Mouse (Mus musculus): ENCODE results near the gene Mipep. TPM values are rescaled to one million over a fixed set of nuclear protein-coding genes. Genes with fewer than 3 reads are reported as not detected.

Mipep gene
- polyA plus RNA-seq, 1 experiment from 2014 or later, result 20.5 TPM

DNA sequence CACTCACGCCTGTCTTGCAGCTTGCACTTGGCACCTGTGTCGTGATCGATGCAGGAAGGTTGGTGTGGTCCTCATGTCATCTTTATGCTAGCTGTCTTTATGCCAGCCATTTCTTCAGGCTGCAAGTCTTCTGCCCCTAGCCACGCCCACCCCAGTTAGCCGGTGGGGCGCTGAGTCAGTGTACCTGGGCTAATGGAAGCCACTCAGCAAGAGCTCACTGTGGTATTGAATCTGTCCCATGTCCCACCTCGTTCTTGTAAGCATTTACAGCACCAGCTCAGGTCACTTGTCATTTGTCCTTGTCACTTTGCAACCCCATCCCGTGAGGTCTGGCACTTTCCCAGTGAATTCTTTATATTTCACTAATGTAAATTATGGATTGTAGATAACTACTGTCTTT lies 43.3 kb upstream of the Mipep start:
- H3K9me3 ChIP-seq (ENCODE audit: control insufficient read depth, low read length), result no peaks in the 10 kb centered on the region
- no peak for ATAC-seq
- H3K4me3 ChIP-seq (replicated peaks; ENCODE audit: low read length), result no peak overlapping the region
- 48% methylated on average over 8 of the region's 8 CpGs for WGBS
- H3K4me1 ChIP-seq (replicated peaks; ENCODE audit: control insufficient read depth, insufficient read depth, low read length), result peaks cover 51% of the 10 kb centered on the region
- no peak overlapping the region for H3K9ac ChIP-seq (replicated peaks; ENCODE audit: low read depth, low read length)
- H3K36me3 ChIP-seq (ENCODE audit: control insufficient read depth, insufficient read depth), result no peaks in the 10 kb centered on the region
- no peak overlapping the region for H3K4me2 ChIP-seq (ENCODE audit: low read length)
- no peaks in the 10 kb centered on the region for H3K27me3 ChIP-seq (replicated peaks; ENCODE audit: control insufficient read depth, insufficient read depth, low read length)
- peak overlapping the region; percentile 69 for H3K27ac ChIP-seq (ENCODE audit: low read length)

DNA sequence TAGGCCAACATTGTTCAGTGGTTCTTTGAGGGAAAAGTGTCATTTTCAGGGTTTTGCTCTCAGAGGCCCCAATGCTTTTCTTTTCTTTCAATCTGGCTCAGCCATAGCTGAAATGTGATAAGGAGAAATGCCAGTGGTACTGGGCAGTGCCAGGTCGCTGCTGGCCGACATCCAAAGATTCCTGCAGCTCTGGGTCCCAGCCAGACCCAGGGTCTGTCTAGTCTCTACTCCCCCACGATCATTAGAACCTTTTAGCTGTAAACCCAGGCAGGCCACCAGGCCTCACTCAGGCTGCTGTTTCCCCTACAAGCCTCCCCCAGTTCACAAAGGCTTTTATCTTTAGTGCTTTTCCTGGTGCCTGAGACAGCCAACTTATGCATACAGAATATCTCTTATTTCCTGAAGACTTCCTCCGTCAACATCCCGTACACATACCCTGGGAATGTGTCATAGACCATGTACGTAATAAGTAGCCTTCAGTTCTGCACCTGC lies 42.8 kb upstream of the Mipep start:
- peak; percentile 40 for ATAC-seq
- H3K27ac ChIP-seq (ENCODE audit: low read length), result peak overlapping the region; percentile 69
- WGBS, result 26% methylated on average over 6 of the region's 6 CpGs
- H3K4me3 ChIP-seq (replicated peaks; ENCODE audit: low read length), result no peak overlapping the region
- H3K4me2 ChIP-seq (ENCODE audit: low read length), result no peak overlapping the region
- no peaks in the 10 kb centered on the region for H3K27me3 ChIP-seq (replicated peaks; ENCODE audit: control insufficient read depth, insufficient read depth, low read length)
- H3K9ac ChIP-seq (replicated peaks; ENCODE audit: low read depth, low read length), result 0 out of 2 replicates have a peak overlapping the region, but pooled peaks have one; percentile 10
- peaks cover 46% of the 10 kb centered on the region for H3K4me1 ChIP-seq (replicated peaks; ENCODE audit: control insufficient read depth, insufficient read depth, low read length)
- H3K36me3 ChIP-seq (ENCODE audit: control insufficient read depth, insufficient read depth), result no peaks in the 10 kb centered on the region
- H3K9me3 ChIP-seq (ENCODE audit: control insufficient read depth, low read length), result no peaks in the 10 kb centered on the region

- H3K9me3 ChIP-seq (ENCODE audit: control insufficient read depth, low read length), result no peaks in the 10 kb centered on the region
- H3K9ac ChIP-seq (replicated peaks; ENCODE audit: low read depth, low read length), result no peak overlapping the region
- no peak for ATAC-seq
- H3K4me2 ChIP-seq (ENCODE audit: low read length), result no peak overlapping the region
- H3K4me1 ChIP-seq (replicated peaks; ENCODE audit: control insufficient read depth, insufficient read depth, low read length), result peaks cover 31% of the 10 kb centered on the region
- no peak overlapping the region for H3K27ac ChIP-seq (ENCODE audit: low read length)
- H3K4me3 ChIP-seq (replicated peaks; ENCODE audit: low read length), result no peak overlapping the region
- no peaks in the 10 kb centered on the region; the same call in 1 of the 2 replicates for H3K36me3 ChIP-seq (ENCODE audit: control insufficient read depth, insufficient read depth)
- 68% methylated on average over 9 of the region's 9 CpGs for WGBS
- no peaks in the 10 kb centered on the region for H3K27me3 ChIP-seq (replicated peaks; ENCODE audit: control insufficient read depth, insufficient read depth, low read length)
Measured at GRCm38 (mm10) chr14:60743681-60744080, 40.7 kb upstream of the Mipep start.

DNA sequence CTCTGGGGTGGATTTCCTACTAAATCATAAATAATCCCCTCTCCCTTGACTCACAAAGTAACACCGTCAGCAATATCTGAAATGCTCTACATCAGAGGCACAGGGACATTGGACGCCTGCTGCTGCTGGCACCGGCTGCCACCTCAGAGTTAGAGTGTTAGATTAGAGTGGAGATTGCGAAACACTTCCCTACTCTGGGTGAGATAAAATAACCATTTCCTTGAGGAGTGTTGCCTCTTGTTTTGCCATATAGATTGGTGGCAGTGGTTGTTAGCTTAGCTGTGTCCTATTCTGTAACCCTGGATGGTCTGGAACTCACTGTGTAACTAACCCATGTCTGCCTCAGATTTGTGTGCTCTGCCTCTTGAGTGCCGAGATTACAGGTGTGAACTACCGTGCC lies 39.2 kb upstream of the Mipep start:
- WGBS, result 83% methylated on average over 6 of the region's 6 CpGs
- Histone ChIP-seq H3K27ac (ENCODE audit: low read length) (no peak overlapping the region), H3K4me1 (replicated peaks; ENCODE audit: control insufficient read depth, insufficient read depth, low read length) (peaks cover 22% of the 10 kb centered on the region), H3K4me3 (replicated peaks; ENCODE audit: low read length) (no peak overlapping the region), H3K27me3 (replicated peaks; ENCODE audit: control insufficient read depth, insufficient read depth, low read length) (no peaks in the 10 kb centered on the region), H3K36me3 (ENCODE audit: control insufficient read depth, insufficient read depth) (no peaks in the 10 kb centered on the region; the same call in 1 of the 2 replicates), H3K9ac (replicated peaks; ENCODE audit: low read depth, low read length) (no peak overlapping the region), H3K4me2 (ENCODE audit: low read length) (no peak overlapping the region), H3K9me3 (ENCODE audit: control insufficient read depth, low read length) (no peaks in the 10 kb centered on the region)
- no peak for ATAC-seq

- Histone ChIP-seq H3K4me3 (replicated peaks; ENCODE audit: low read length) (no peak overlapping the region), H3K27ac (ENCODE audit: low read length) (no peak overlapping the region), H3K9ac (replicated peaks; ENCODE audit: low read depth, low read length) (no peak overlapping the region), H3K27me3 (replicated peaks; ENCODE audit: control insufficient read depth, insufficient read depth, low read length) (no peaks in the 10 kb centered on the region), H3K36me3 (ENCODE audit: control insufficient read depth, insufficient read depth) (no peaks in the 10 kb centered on the region; the same call in 1 of the 2 replicates), H3K4me1 (replicated peaks; ENCODE audit: control insufficient read depth, insufficient read depth, low read length) (peaks cover 13% of the 10 kb centered on the region), H3K4me2 (ENCODE audit: low read length) (no peak overlapping the region), H3K9me3 (ENCODE audit: control insufficient read depth, low read length) (no peaks in the 10 kb centered on the region)
- no peak for ATAC-seq
- WGBS, result 97% methylated on average over 10 of the region's 10 CpGs
Measured at GRCm38 (mm10) chr14:60746141-60746540, 38.2 kb upstream of the Mipep start.

DNA sequence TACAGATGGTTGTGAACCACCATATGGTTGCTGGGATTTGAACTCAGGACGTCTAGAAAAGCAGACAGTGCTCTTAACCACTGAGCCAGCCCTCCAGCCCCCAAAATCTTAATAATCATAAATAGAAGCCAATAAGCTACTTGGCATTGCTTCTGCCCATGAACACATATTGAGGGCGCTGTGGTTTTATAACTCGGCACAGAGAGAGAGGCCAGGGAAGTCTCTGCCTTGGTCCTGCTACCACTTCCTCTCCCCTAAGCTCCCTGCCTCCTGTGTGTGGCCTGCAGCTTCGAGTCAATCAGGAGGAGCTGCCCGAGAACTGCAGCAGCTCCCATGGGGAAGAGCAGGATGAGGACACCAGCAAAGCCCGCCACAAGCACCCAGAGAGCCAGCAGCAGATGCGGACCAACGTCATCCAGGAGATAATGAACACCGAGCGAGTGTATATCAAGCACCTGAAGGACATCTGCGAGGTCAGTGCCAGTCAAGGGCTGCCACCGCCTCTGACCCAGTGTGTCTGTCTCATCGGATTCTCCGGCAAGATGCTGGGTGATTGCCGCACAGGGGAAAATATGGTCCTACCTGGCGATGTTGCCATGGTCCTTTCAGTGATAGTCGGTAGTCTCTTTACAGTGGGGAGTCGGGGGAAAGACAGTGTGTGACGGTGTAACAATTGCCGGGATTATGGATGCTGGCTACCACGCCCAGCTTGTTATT lies 37.1 kb upstream of the Mipep start:
- H3K9ac ChIP-seq (replicated peaks; ENCODE audit: low read depth, low read length), result no peak overlapping the region
- no peaks in the 10 kb centered on the region; the same call in 1 of the 2 replicates for H3K36me3 ChIP-seq (ENCODE audit: control insufficient read depth, insufficient read depth)
- no peaks in the 10 kb centered on the region for H3K27me3 ChIP-seq (replicated peaks; ENCODE audit: control insufficient read depth, insufficient read depth, low read length)
- no peaks in the 10 kb centered on the region for H3K9me3 ChIP-seq (ENCODE audit: control insufficient read depth, low read length)
- WGBS, result 91% methylated on average over 21 of the region's 21 CpGs
- H3K4me2 ChIP-seq (ENCODE audit: low read length), result no peak overlapping the region
- no peak overlapping the region for H3K27ac ChIP-seq (ENCODE audit: low read length)
- H3K4me3 ChIP-seq (replicated peaks; ENCODE audit: low read length), result no peak overlapping the region
- ATAC-seq, result no peak
- H3K4me1 ChIP-seq (replicated peaks; ENCODE audit: control insufficient read depth, insufficient read depth, low read length), result peaks cover 1% of the 10 kb centered on the region

DNA sequence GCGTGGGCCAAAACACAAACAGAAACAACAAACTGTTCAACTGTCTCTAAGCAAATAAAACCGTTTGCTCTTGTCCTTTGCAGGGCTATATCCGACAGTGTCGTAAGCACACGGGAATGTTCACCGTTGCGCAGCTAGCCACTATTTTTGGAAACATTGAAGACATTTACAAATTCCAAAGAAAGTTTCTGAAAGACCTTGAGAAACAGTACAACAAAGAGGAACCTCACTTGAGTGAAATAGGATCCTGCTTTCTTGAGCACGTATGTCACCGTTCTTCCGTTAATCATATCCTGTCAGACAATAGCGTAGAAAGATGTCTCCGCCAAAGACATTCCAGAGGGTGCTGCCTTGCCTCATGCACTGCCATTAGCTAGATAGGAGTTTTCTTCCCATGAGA lies 34.5 kb upstream of the Mipep start:
- no peak overlapping the region for H3K4me2 ChIP-seq (ENCODE audit: low read length)
- peaks cover 14% of the 10 kb centered on the region for H3K4me1 ChIP-seq (replicated peaks; ENCODE audit: control insufficient read depth, insufficient read depth, low read length)
- WGBS, result 86% methylated on average over 12 of the region's 12 CpGs
- H3K9me3 ChIP-seq (ENCODE audit: control insufficient read depth, low read length), result no peaks in the 10 kb centered on the region
- no peak overlapping the region for H3K9ac ChIP-seq (replicated peaks; ENCODE audit: low read depth, low read length)
- no peaks in the 10 kb centered on the region for H3K27me3 ChIP-seq (replicated peaks; ENCODE audit: control insufficient read depth, insufficient read depth, low read length)
- H3K36me3 ChIP-seq (ENCODE audit: control insufficient read depth, insufficient read depth), result no peaks in the 10 kb centered on the region; the same call in 1 of the 2 replicates
- no peak overlapping the region for H3K4me3 ChIP-seq (replicated peaks; ENCODE audit: low read length)
- ATAC-seq, result no peak
- no peak overlapping the region for H3K27ac ChIP-seq (ENCODE audit: low read length)

- Histone ChIP-seq H3K4me1 (replicated peaks; ENCODE audit: control insufficient read depth, insufficient read depth, low read length) (peaks cover 14% of the 10 kb centered on the region), H3K27me3 (replicated peaks; ENCODE audit: control insufficient read depth, insufficient read depth, low read length) (no peaks in the 10 kb centered on the region), H3K4me3 (replicated peaks; ENCODE audit: low read length) (no peak overlapping the region), H3K27ac (ENCODE audit: low read length) (no peak overlapping the region), H3K36me3 (ENCODE audit: control insufficient read depth, insufficient read depth) (no peaks in the 10 kb centered on the region; the same call in 1 of the 2 replicates), H3K4me2 (ENCODE audit: low read length) (no peak overlapping the region), H3K9me3 (ENCODE audit: control insufficient read depth, low read length) (no peaks in the 10 kb centered on the region), H3K9ac (replicated peaks; ENCODE audit: low read depth, low read length) (no peak overlapping the region)
- ATAC-seq, result no peak
- WGBS, result 95% methylated on average over 16 of the region's 16 CpGs
Measured at GRCm38 (mm10) chr14:60751581-60751980, 32.8 kb upstream of the Mipep start.

GRCm38 (mm10) chr14:60752892-60753800 lies 31.2 kb upstream of the Mipep start:
- no peaks in the 10 kb centered on the region for H3K27me3 ChIP-seq (replicated peaks; ENCODE audit: control insufficient read depth, insufficient read depth, low read length)
- peaks cover 14% of the 10 kb centered on the region for H3K4me1 ChIP-seq (replicated peaks; ENCODE audit: control insufficient read depth, insufficient read depth, low read length)
- H3K9ac ChIP-seq (replicated peaks; ENCODE audit: low read depth, low read length), result no peak overlapping the region
- H3K4me2 ChIP-seq (ENCODE audit: low read length), result peak overlapping the region; percentile 32
- H3K4me3 ChIP-seq (replicated peaks; ENCODE audit: low read length), result 0 out of 2 replicates have a peak overlapping the region, but pooled peaks have one; percentile 1
- ATAC-seq, result peak; percentile 87
- no peaks in the 10 kb centered on the region for H3K9me3 ChIP-seq (ENCODE audit: control insufficient read depth, low read length)
- WGBS, result 12% methylated on average over 14 of the region's 14 CpGs
- peak overlapping the region; percentile 76 for H3K27ac ChIP-seq (ENCODE audit: low read length)
- no peaks in the 10 kb centered on the region for H3K36me3 ChIP-seq (ENCODE audit: control insufficient read depth, insufficient read depth)

Measured in forebrain, embryonic 16.5 days (tissue).